Mouse (Mus musculus) neural tube, embryonic 13.5 days (tissue): ENCODE data around the gene Adamts14. TPM values are rescaled to one million over a fixed set of nuclear protein-coding genes. Genes with fewer than 3 reads are reported as not detected.

Experiments used
- ATAC-seq: fragments of 200-750 bp; cut with Nextera tagmentation; 2 replicates; pipeline ENCODE4 v1.8.0; 2017; ENCODE audit warnings: low read depth, mild to moderate bottlenecking, moderate TSS enrichment, moderate library complexity
- H3K27ac ChIP-seq: fragments of 300-500 bp; sonication (generic); replicated peaks from 2 replicates; pipeline ENCODE4 v1.5.1; 2015; ENCODE audit warnings: moderate library complexity, mild to moderate bottlenecking, inconsistent platforms
- H3K27me3 ChIP-seq: fragments of 300-500 bp; sonication (generic); 2 replicates; pipeline ENCODE4 v1.6.1; 2015; ENCODE audit warnings: mild to moderate bottlenecking, inconsistent platforms
- H3K36me3 ChIP-seq: fragments of 300-500 bp; sonication (generic); 2 replicates; pipeline ENCODE4 v1.6.1; 2015; ENCODE audit warnings: mild to moderate bottlenecking, inconsistent platforms
- H3K4me1 ChIP-seq: fragments of 300-500 bp; sonication (generic); replicated peaks from 2 replicates; pipeline ENCODE4 v1.6.1; 2015; ENCODE audit warnings: inconsistent platforms
- H3K4me2 ChIP-seq: fragments of 300-500 bp; sonication (generic); 2 replicates; pipeline ENCODE4 v1.6.1; 2015; ENCODE audit warnings: inconsistent platforms, mild to moderate bottlenecking, moderate library complexity
- H3K4me3 ChIP-seq: fragments of 300-500 bp; sonication (generic); 2 replicates; pipeline ENCODE4 v1.5.1; 2015; ENCODE audit warnings: mild to moderate bottlenecking, inconsistent platforms
- H3K9ac ChIP-seq: fragments of 300-500 bp; sonication (generic); 2 replicates; pipeline ENCODE4 v1.6.1; 2015; ENCODE audit warnings: moderate library complexity, mild to moderate bottlenecking, inconsistent platforms
- H3K9me3 ChIP-seq: fragments of 300-500 bp; sonication (generic); 2 replicates; pipeline ENCODE4 v1.6.1; 2016; ENCODE audit warnings: inconsistent platforms
- WGBS: fragments of 180-500 bp; shearing (Covaris S2); methylation state at CpG from one replicate; pipeline ENCODE4 v1.1.7; 2015; 5-methylcytosine and 5-hydroxymethylcytosine counted together
- polyA plus RNA-seq: library from polyadenylated mRNA; unstranded; fragments of >200 nt; fragmentation: Nextera tagmentation; extraction: Ambion mirVana; gene quantifications from 2 replicates; pipeline ENCODE4 v1.2.1, GENCODE M21; 2015

Adamts14 gene
- polyA plus RNA-seq, 1 experiment from 2014 or later, result 0.60 TPM

DNA sequence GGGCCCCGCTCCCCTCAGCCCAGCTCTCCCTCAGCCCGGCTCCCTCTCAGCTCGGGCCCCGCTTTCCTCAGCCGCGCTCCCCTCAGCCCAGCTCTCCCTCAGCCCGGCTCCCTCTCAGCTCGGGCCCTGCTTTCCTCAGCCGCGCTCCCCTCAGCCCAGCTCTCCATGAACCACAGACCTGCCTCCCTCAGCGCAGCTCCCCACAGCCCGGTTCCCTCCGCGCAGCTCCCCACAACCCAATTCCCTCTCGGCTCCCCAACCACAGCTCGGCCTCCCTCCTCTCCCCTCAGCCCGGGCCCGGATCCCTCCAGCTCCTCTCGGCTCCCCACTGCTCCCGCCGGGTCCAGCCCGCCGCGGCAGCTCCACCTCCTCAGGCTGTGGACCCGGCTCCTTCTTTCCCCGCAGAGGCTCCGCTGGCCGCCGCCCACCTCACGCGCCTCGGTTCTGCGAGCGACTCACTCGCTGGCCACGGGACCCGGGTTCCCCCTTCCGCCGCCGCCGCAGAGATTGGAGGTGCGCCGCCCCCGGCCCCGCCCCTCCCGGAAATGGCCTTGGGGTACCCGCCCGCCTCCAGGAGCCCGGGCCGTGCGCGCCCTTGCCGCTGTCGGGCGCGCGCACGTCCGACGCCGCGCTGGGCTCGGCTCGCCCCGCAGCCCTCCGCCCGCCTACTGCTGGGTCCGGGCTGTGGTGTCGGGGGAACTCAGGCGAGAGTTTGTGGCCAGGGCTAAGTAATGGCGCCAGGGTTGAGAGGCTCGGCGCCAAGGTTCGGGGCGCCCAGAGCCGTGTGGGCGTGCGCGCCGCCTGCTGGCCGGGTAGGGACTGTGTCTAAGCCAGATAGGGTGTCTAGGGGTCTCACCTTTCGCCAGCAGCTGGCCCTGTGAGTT, 125.8 kb downstream of the Adamts14 start, which contains the start of gene Sgpl1:
Gene Sgpl1 (minus strand): TSS at position 547 of the 884 bp plus-strand sequence.
- Histone ChIP-seq H3K27ac (peak within 1 kb of the TSS; percentile 96), H3K36me3 (0 out of 2 replicates have a peak, but pooled peaks cover 5% of the 10 kb centered on the region), H3K4me1 (peaks cover 13% of the 10 kb centered on the region), H3K4me2 (peak within 1 kb of the TSS; percentile 87), H3K9ac (peak within 1 kb of the TSS; percentile 95), H3K27me3 (no peaks in the 10 kb centered on the region), H3K9me3 (no peaks in the 10 kb centered on the region), H3K4me3 (peak within 1 kb of the TSS; percentile 80)
- under 1% methylated on average over 82 of the region's 82 CpGs for WGBS
- peak; percentile 89 for ATAC-seq

Other genes starting within 250 kb of the Adamts14 start
- 29.3 and 38.7 TPM in 2 replicates for gene Pcbd1, start 184.1 kb downstream of the Adamts14 start, polyA plus RNA-seq
- gene Sgpl1, start 125.7 kb downstream of the Adamts14 start, polyA plus RNA-seq, result 65.5 and 66.5 TPM in 2 replicates
- gene Tbata, start 101.5 kb downstream of the Adamts14 start, polyA plus RNA-seq, result 0.14 TPM in 1 of 2 replicates, not detected in the other
- gene Prf1, start 24.4 kb upstream of the Adamts14 start, polyA plus RNA-seq, result not detected in 2 replicates
- 30.6 and 31.5 TPM in 2 replicates for gene Pald1, start 110.1 kb upstream of the Adamts14 start, polyA plus RNA-seq
- gene Nodal, start 144.5 kb upstream of the Adamts14 start, polyA plus RNA-seq, result 0.14 TPM in 1 of 2 replicates, not detected in the other
- gene Eif4ebp2, start 179.2 kb upstream of the Adamts14 start, polyA plus RNA-seq, result 50.3 and 61.8 TPM in 2 replicates
- gene Lrrc20, start 202.4 kb upstream of the Adamts14 start, polyA plus RNA-seq, result 14.9 and 15.0 TPM in 2 replicates